Mouse (Mus musculus) adrenal gland, postnatal 25 days (tissue): ENCODE measurements around the gene Gm38431. TPM values are rescaled to one million over a fixed set of nuclear protein-coding genes. Genes with fewer than 3 reads are reported as not detected.

Experiments
- microRNA-seq, 2 experiments: library from miRNA; unstranded; fragments of <30 nt; microRNA quantifications; one replicate each; pipeline ENCODE4 v1.2.0; 2021
- total RNA-seq: library from RNA; stranded (reverse); gene quantifications from 2 replicates; pipeline ENCODE4 v1.2.3, GENCODE M21; 2021

The Gm38431 gene
- total RNA-seq, 1 experiment from 2014 or later, result 2.5 TPM

Small RNA genes within 50 kb of the gene (microRNA-seq; reads per million reads assigned to microRNA genes)
- gene Mir1900 (0 reads per million in 2 experiments), gene Mir7082 (0.34 to 0.36 reads per million in 2 experiments)

Other genes with a start within 250 kb of the Gm38431 start
- gene A230050P20Rik, start 223.4 kb downstream of the Gm38431 start, total RNA-seq, result 22.5 and 33.4 TPM in 2 replicates
- gene Angptl6, start 212.3 kb downstream of the Gm38431 start, total RNA-seq, result 2.9 and 3.7 TPM in 2 replicates
- 37.2 and 37.3 TPM in 2 replicates for gene Ppan, start 203.8 kb downstream of the Gm38431 start, total RNA-seq
- 143 and 150 TPM in 2 replicates for gene Eif3g, start 193.4 kb downstream of the Gm38431 start, total RNA-seq
- 61.3 and 68.1 TPM in 2 replicates for gene Dnmt1, start 132.1 kb downstream of the Gm38431 start, total RNA-seq
- 16.2 and 16.9 TPM in 2 replicates for gene S1pr2, start 115.2 kb downstream of the Gm38431 start, total RNA-seq
- 113 and 122 TPM in 2 replicates for gene Mrpl4, start 89.3 kb downstream of the Gm38431 start, total RNA-seq
- 6.5 and 8.9 TPM in 2 replicates for gene Icam1, start 76.0 kb downstream of the Gm38431 start, total RNA-seq
- 1.6 and 1.9 TPM in 2 replicates for gene Icam4, start 62.6 kb downstream of the Gm38431 start, total RNA-seq
- gene Icam5, start 59.9 kb downstream of the Gm38431 start, total RNA-seq, result 0.43 and 0.49 TPM in 2 replicates
- gene Zglp1, start 24.9 kb downstream of the Gm38431 start, total RNA-seq, result not detected in 2 replicates
- 0.52 TPM in 1 of 2 replicates, not detected in the other for gene Gm49373, start 18.9 kb downstream of the Gm38431 start, total RNA-seq
- gene Fdx1l, start 18.4 kb downstream of the Gm38431 start, total RNA-seq, result 32.4 and 36.5 TPM in 2 replicates
- gene Raver1, start within 50 bp of the Gm38431 start, total RNA-seq, result 52.1 and 60.0 TPM in 2 replicates
- 17.7 and 22.4 TPM in 2 replicates for gene Tyk2, start 39.2 kb upstream of the Gm38431 start, total RNA-seq
- gene Cdc37, start 58.0 kb upstream of the Gm38431 start, total RNA-seq, result 190 and 202 TPM in 2 replicates
- gene Pde4a, start 73.7 kb upstream of the Gm38431 start, total RNA-seq, result 12.9 and 13.1 TPM in 2 replicates
- 50.8 and 51.5 TPM in 2 replicates for gene Keap1, start 147.4 kb upstream of the Gm38431 start, total RNA-seq
- 0.88 and 1.3 TPM in 2 replicates for gene S1pr5, start 156.4 kb upstream of the Gm38431 start, total RNA-seq
- gene Atg4d, start 173.3 kb upstream of the Gm38431 start, total RNA-seq, result 37.5 and 42.2 TPM in 2 replicates
- gene Kri1, start 196.0 kb upstream of the Gm38431 start, total RNA-seq, result 34.7 and 48.1 TPM in 2 replicates
- gene Cdkn2d, start 199.4 kb upstream of the Gm38431 start, total RNA-seq, result 13.5 and 19.9 TPM in 2 replicates
- not detected in 2 replicates for gene Ap1m2, start 220.3 kb upstream of the Gm38431 start, total RNA-seq
- gene Slc44a2, start 228.7 kb upstream of the Gm38431 start, total RNA-seq, result 31.8 and 46.3 TPM in 2 replicates